Mouse (Mus musculus) liver, embryonic 14.5 days (tissue): ENCODE results near the gene Slco1a1.

Experiments used
- CTCF ChIP-seq: IDR thresholded peaks from 2 replicates; pipeline ENCODE4 v1.5.1; 2016; ENCODE audit warnings: antibody characterized with exemption, low read depth, control low read depth
- EP300 ChIP-seq: IDR thresholded peaks from 2 replicates; pipeline ENCODE4 v1.6.1; 2016; ENCODE audit warnings: antibody characterized with exemption, low read depth

DNA sequence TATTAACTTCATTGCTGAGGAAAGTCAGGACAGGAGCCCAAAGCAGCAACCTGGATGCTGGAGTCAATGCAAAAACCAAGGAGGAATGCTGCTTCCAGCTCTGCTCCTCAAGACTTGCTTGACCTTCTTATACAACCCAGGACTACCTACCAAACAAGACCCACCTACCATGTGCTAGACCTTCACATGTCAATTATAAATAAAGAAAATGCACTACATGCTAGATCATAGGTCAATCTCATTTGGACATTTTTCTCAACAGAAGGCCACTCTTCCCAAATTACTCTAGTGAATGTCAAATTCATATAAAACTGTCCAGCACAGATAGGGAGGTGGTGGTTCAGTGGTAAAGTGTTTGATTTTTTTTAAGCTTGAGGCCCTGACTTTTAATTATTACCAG is at the start of gene Slco1a1:
- TF ChIP-seq CTCF (no peak), EP300 (no peak)
